Mouse (Mus musculus) embryonic fibroblast, embryonic 13.5 days (primary cell): Measurements from ENCODE around the gene Gm15517.
"Not testable (repeated sequence)": the region's sequence is repeated elsewhere in the genome, so short reads cannot be mapped to it uniquely, and the experiment has no call there.

Experiments
- CTCF ChIP-seq: IDR thresholded peaks from 2 replicates; pipeline ENCODE4 v1.5.1; 2011; ENCODE audit warnings: mild to moderate bottlenecking, control low read depth, low read length, moderate library complexity, borderline replicate concordance; ENCODE audit not compliant: insufficient read depth
- POLR2A ChIP-seq: IDR thresholded peaks from 2 replicates; pipeline ENCODE4 v1.6.1; 2011; ENCODE audit warnings: low read depth, mild to moderate bottlenecking, control low read depth, low read length, moderate library complexity

DNA sequence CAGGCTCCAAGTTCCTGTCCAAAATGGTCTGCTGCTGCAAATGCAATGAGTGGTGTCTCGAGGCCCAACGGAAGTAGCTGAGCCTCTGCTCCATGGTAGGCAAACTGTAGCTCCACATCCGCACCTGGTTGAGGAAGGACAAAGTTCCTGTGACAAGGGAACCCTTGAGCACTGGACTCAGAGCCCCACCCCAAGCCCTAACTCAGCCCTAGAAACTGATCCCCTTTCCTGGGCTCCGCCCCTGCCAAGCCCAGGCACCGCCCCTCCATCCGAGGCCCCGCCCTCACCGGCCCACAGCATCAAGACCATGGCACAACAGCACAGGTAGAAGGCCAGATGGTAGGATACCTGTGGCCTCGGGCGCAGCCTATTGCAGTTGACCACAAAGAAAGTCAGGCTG is 39.6 kb upstream of the Gm15517 start:
- not testable (repeated sequence) for TF ChIP-seq POLR2A, CTCF
